Mouse (Mus musculus) bone marrow macrophage, adult 2 months (primary cell): ENCODE results near the gene Nr2f2.

Experiments used
- CTCF ChIP-seq: IDR thresholded peaks from 2 replicates; pipeline ENCODE4 v1.5.1; 2012; ENCODE audit warnings: low read depth, mild to moderate bottlenecking, low read length, moderate library complexity
- POLR2A ChIP-seq: IDR thresholded peaks from 2 replicates; pipeline ENCODE4 v1.6.1; 2012; ENCODE audit warnings: mild to moderate bottlenecking, low read depth, low read length, borderline replicate concordance

GRCm38 (mm10) chr7:70369061-70369730, 2.7 kb upstream of the Nr2f2 start:
- TF ChIP-seq CTCF (no peak), POLR2A (no peak)
